Comparison of ENCODE assay signal across 10 mouse cellular contexts in genomic region chr11:120339978-120340513, GRCm38 (mm10). TPM values are rescaled to one million over a fixed set of nuclear protein-coding genes. Genes with fewer than 3 reads are reported as not detected.
DNase-seq lines count a peak whose midpoint lies in the region; ATAC-seq and TF ChIP-seq lines count a peak whose summit lies in the region.
"Had no signal": no experiment of that assay in that cellular context is flagged by ENCODE, and none has a peak within 500 bp of the region (broad histone marks: within the 10 kb centered on the region; RNA-seq: fewer than 3 reads in every experiment).

No protein-coding gene starts in this region.

- no peaks in the 10 kb centered on the region for H3K79me2 ChIP-seq in liver, adult 2 months (ENCODE audit: control insufficient read depth, insufficient read depth, low read length)

- H3K27me3 ChIP-seq in midbrain, embryonic 11.5 days (ENCODE audit: control insufficient read depth, insufficient read depth, low read length): no peaks in the 10 kb centered on the region
- no peaks in the 10 kb centered on the region for H3K27me3 ChIP-seq in midbrain, postnatal 0 days (ENCODE audit: insufficient read depth, low read length)
- H3K27me3 ChIP-seq in liver, adult 2 months (ENCODE audit: control insufficient read depth, insufficient read depth, low read length): no peaks in the 10 kb centered on the region

- H3K36me3 ChIP-seq in midbrain, embryonic 11.5 days (ENCODE audit: control insufficient read depth, insufficient read depth, low read length): peaks cover under 1% of the 10 kb centered on the region; the same call in 1 of the 2 replicates
- H3K36me3 ChIP-seq in midbrain, postnatal 0 days (ENCODE audit: insufficient read depth, low read length): peaks cover 2% of the 10 kb centered on the region
- no peaks in the 10 kb centered on the region; the same call in 1 of the 2 replicates for H3K36me3 ChIP-seq in liver, adult 2 months (ENCODE audit: control insufficient read depth, insufficient read depth, low read length)

- no peak for ATAC-seq in midbrain, embryonic 11.5 days (ENCODE audit: low FRiP score)
- ATAC-seq in midbrain, postnatal 0 days (ENCODE audit: low FRiP score): no peak
- ATAC-seq: forebrain, postnatal 0 days had no signal

- no peaks in the 10 kb centered on the region; the same call in 1 of the 2 replicates for H3K9me3 ChIP-seq in midbrain, embryonic 11.5 days (ENCODE audit: control insufficient read depth, low read length)
- H3K9me3 ChIP-seq in midbrain, postnatal 0 days (ENCODE audit: low read length): no peaks in the 10 kb centered on the region

- TF ChIP-seq POLR2A in liver, adult 2 months (IDR thresholded peaks at IDR 0.05; ENCODE audit: extremely low read depth, insufficient read depth, low read length): no peak

- no peak overlapping the region for H3K4me2 ChIP-seq in midbrain, embryonic 11.5 days
- no peak overlapping the region for H3K4me2 ChIP-seq in midbrain, postnatal 0 days (ENCODE audit: low read depth, low read length, poor library complexity, severe bottlenecking)

- H3K27ac ChIP-seq in midbrain, embryonic 11.5 days (ENCODE audit: low read depth, low read length): no peak overlapping the region
- no peak overlapping the region for H3K27ac ChIP-seq in midbrain, postnatal 0 days (ENCODE audit: low read depth, low read length)
- peak overlapping the region; percentile 89 for H3K27ac ChIP-seq in liver, adult 2 months (replicated peaks; ENCODE audit: insufficient read depth, low read depth, low read length)

- H3K4me3 ChIP-seq in midbrain, embryonic 11.5 days (ENCODE audit: low read depth, low read length): no peak overlapping the region
- no peak overlapping the region for H3K4me3 ChIP-seq in midbrain, postnatal 0 days (ENCODE audit: low read depth, low read length)
- peak overlapping the region; percentile 50 for H3K4me3 ChIP-seq in liver, adult 2 months (ENCODE audit: insufficient read depth, low read depth, low read length)

- H3K4me1 ChIP-seq in midbrain, embryonic 11.5 days (ENCODE audit: control insufficient read depth, insufficient read depth, low read length): peaks cover under 1% of the 10 kb centered on the region; the same call in 1 of the 2 replicates
- H3K4me1 ChIP-seq in midbrain, postnatal 0 days (ENCODE audit: insufficient read depth, low read length): no peaks in the 10 kb centered on the region; the same call in 1 of the 2 replicates
- H3K4me1 ChIP-seq in liver, adult 2 months (ENCODE audit: control insufficient read depth, insufficient read depth, low read length): peaks cover 8% of the 10 kb centered on the region

- peak; percentile 80 for DNase-seq in midbrain, embryonic 11.5 days (ENCODE audit: low spot score, missing footprints)
- DNase-seq in midbrain, postnatal 0 days (ENCODE audit: low spot score): no peak
- DNase-seq in kidney, adult 11 months: peak; percentile 90
- peak; percentile 99 for DNase-seq in liver, adult 2 months (ENCODE audit: extremely low read depth, low read depth, low spot score)
- DNase-seq in yolk sac, embryonic 10.5 days (ENCODE audit: low spot score): peak; percentile 86
- DNase-seq in ovary, postnatal 36 days (ENCODE audit: low spot score): no peak
- no peak for DNase-seq in right cerebral cortex, postnatal 14 days
- DNase-seq: forebrain, postnatal 0 days; heart, postnatal 36 days; lung, postnatal 36 days had no signal

- WGBS in midbrain, embryonic 11.5 days: 89% methylated on average over 10 of the region's 10 CpGs
- 94% methylated on average over 10 of the region's 10 CpGs for WGBS in midbrain, postnatal 0 days
- 16% methylated on average over 10 of the region's 10 CpGs for WGBS in liver, adult 2 months

- no peak overlapping the region for H3K9ac ChIP-seq in midbrain, embryonic 11.5 days (ENCODE audit: low read length)
- no peak overlapping the region for H3K9ac ChIP-seq in midbrain, postnatal 0 days (replicated peaks; ENCODE audit: low read length, poor library complexity, severe bottlenecking)
- 0 out of 2 replicates have a peak overlapping the region, but pooled peaks have one; percentile 46 for H3K9ac ChIP-seq in liver, adult 2 months (ENCODE audit: low read depth, low read length)
- H3K9ac ChIP-seq: forebrain, postnatal 0 days had no signal

- TF ChIP-seq CTCF in midbrain, postnatal 0 days (IDR thresholded peaks at IDR 0.05): no peak
- no peak for TF ChIP-seq CTCF in liver, adult 2 months (IDR thresholded peaks at IDR 0.05; ENCODE audit: low read depth, low read length)

RNA-seq across cellular contexts. Expression of gene Actg1, which starts 8.3 kb away (rescaled TPM):
- polyA plus RNA-seq in midbrain, embryonic 11.5 days (2014; fragmentation: Nextera tagmentation; extraction: Ambion mirVana): 2,965 and 3,081 TPM in 2 replicates
- total RNA-seq in midbrain, postnatal 0 days (2014; rRNA removed): 2,534 and 2,842 TPM in 2 replicates
- polyA plus RNA-seq in midbrain, postnatal 0 days (2015; fragmentation: Nextera tagmentation; extraction: Ambion mirVana): 3,992 and 4,056 TPM in 2 replicates
- total RNA-seq in liver, adult 2 months (2014; rRNA removed): 68.0 and 123 TPM in 2 replicates
- 158 and 177 TPM in 2 replicates for polyA plus RNA-seq in liver, adult 2 months (2012; rRNA removed)

RNA-seq across cellular contexts. Expression of gene Fscn2, which starts 21.3 kb away (rescaled TPM):
- polyA plus RNA-seq in midbrain, embryonic 11.5 days (2014; fragmentation: Nextera tagmentation; extraction: Ambion mirVana): 1.4 TPM in 2 replicates
- 0.71 TPM in 1 of 2 replicates, not detected in the other for total RNA-seq in midbrain, postnatal 0 days (2014; rRNA removed)
- polyA plus RNA-seq in midbrain, postnatal 0 days (2015; fragmentation: Nextera tagmentation; extraction: Ambion mirVana): 0.71 and 1.5 TPM in 2 replicates
- not detected in 2 replicates for total RNA-seq in liver, adult 2 months (2014; rRNA removed)
- not detected in 2 replicates for polyA plus RNA-seq in liver, adult 2 months (2012; rRNA removed)
- total RNA-seq: heart, postnatal 36 days had no signal

RNA-seq across cellular contexts. Expression of gene Faap100, which starts 38.5 kb away (rescaled TPM):
- 25.3 and 29.2 TPM in 2 replicates for polyA plus RNA-seq in midbrain, embryonic 11.5 days (2014; fragmentation: Nextera tagmentation; extraction: Ambion mirVana)
- total RNA-seq in midbrain, postnatal 0 days (2014; rRNA removed): 165 and 180 TPM in 2 replicates
- polyA plus RNA-seq in midbrain, postnatal 0 days (2015; fragmentation: Nextera tagmentation; extraction: Ambion mirVana): 109 and 114 TPM in 2 replicates
- total RNA-seq in liver, adult 2 months (2014; rRNA removed): 3.2 and 5.4 TPM in 2 replicates
- 10.8 and 14.9 TPM in 2 replicates for polyA plus RNA-seq in liver, adult 2 months (2012; rRNA removed)

Comparison
In these comparisons a context has a peak if more than half of its experiments do, and no peak if none do; other contexts are left out.
1. DNase-seq: peak in midbrain, embryonic 11.5 days (single experiment), kidney, adult 11 months (single experiment), liver, adult 2 months (single experiment) and yolk sac, embryonic 10.5 days (single experiment); none in midbrain, postnatal 0 days (single experiment), ovary, postnatal 36 days (single experiment) and right cerebral cortex, postnatal 14 days (single experiment).
2. RNA of gene Actg1, which starts 8.3 kb away (polyA plus RNA-seq): 3,992 to 4,056 TPM in midbrain, postnatal 0 days and 2,965 to 3,081 TPM in midbrain, embryonic 11.5 days; 158 to 177 TPM in liver, adult 2 months; every median in the first group is over 10 times any median in the second.